Mouse (Mus musculus) lung, adult 18-20 months (tissue): ENCODE measurements at regions not wholly inside any gene's neighbourhood (a gene's known extent, or its start where the extent isn't known, plus 50 kb on each side); places are given as distances from the start of the nearest gene placed in this dataset.

Source experiments
- DNase-seq, 2 experiments: peaks; one replicate each; pipeline ENCODE4 v3.0.0; 2022; ENCODE audit warnings: mixed read lengths in 2 of 2

DNA sequence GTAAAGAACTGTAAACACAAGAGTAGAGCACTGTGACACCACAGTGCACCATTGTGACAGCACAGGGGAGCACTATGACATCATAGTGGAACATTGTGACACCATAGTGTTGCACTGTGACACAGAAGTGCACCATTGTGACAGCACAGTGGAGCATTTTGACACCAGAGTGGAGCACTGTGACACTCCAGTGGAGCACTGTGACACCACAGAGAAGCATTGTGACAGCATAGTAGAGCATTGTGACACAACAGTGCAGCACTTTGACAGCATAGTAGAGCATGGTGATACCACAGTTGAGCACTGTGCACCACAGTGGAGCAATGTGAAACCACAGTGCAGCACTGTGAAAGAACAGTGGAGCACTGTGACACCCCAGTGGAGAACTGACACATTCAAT is 2750.4 kb upstream of the Gm8797 start:
- DNase-seq: peak in 1 of 2 experiments; percentile 1

DNA sequence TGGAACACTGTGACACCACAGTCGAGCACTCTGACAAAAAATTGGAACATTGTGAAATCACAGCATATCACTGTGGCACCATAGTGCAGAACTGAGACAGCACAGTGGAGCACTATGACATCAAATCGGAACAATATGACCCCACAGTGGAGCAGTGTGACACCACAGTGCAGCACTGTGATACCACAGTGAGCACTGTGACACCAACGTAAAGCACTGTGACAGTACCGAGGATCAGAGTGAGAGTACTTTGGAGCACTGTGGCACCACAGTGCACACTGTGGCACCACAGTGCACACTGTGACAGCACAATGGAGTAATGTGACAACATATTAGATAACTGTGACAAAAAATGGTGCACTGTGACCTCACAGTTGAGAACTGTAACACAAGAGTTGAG is 2749.4 kb upstream of the Gm8797 start:
- no peak for DNase-seq

- DNase-seq: no peak
Measured at GRCm38 (mm10) chr3:3001639-3002038, 2749.0 kb upstream of the Gm8797 start.

DNA sequence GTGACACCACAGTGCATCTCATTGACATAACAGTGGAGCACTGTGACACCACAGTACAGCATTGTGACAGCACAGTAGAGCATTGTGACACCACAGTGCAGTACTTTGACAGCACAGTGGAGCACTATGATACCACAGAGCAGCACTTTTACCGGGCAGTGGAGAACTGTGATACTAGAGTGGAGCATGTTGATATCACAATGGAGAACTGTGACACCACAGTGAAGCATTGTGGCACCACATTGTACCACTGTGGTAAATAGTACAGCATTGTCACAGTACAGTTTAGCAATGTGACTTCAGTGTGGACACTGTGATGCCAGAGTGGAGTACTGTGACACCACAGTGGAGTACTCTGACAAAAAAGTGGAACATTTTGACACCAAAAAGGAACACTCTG is 2747.2 kb upstream of the Gm8797 start:
- DNase-seq: no peak

DNA sequence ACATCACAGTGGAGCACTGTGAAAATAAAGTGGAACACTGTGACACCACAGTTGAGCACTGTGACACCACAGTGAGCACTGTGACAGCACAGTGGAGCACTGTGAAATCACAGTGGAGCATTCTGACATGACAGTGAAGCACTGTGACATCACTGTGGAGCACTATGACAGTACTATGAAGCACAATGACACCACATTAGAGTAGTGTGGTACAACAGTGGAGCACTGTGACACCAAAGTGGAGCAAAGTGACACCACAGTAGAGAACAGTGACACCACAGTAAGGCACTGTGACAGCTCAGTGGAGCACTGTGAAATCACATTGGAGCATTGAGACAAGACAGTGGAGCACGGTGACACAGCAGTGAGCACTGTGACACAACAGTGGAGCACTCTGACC is 2739.5 kb upstream of the Gm8797 start:
- peak in 1 of 2 experiments; percentile 2 for DNase-seq

DNA sequence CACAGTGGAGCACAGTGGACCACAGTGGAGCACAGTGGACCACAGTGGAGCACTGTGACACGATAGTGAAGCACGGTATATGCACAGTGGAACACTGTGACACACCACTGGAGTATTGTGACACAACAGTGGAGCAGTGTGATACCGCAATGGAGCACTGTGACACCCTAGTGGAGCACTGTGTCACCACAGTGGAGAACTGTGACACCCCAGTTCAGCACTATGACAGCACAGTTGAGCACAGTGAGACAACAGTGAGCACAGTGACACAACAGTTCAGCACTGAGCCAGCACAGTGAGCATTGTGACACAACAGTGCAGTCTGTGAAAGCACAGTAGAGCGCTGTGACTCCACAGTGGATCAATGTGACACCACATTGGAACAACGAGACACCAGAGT is 2737.7 kb upstream of the Gm8797 start:
- no peak for DNase-seq

DNA sequence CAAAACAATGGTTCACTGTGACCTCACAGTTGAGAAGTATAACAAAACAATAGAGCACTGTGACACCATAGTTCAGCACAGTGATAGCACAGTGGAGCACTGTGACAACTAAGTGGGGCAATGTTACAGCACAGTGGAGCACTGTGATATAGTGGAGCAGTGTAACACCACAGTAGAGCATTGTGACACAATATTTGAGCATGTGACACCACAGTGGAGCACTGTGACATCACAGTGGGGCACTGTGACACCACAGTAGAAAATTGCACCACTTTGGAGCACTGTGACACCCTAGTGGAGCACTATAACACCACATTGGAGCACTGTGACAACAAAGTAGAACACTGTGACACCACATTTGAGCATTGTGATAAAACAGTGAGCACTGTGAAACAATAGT is 2735.6 kb upstream of the Gm8797 start:
- DNase-seq: no peak

- DNase-seq: no peak
Measured at GRCm38 (mm10) chr3:3016572-3016971, 2734.0 kb upstream of the Gm8797 start.

DNA sequence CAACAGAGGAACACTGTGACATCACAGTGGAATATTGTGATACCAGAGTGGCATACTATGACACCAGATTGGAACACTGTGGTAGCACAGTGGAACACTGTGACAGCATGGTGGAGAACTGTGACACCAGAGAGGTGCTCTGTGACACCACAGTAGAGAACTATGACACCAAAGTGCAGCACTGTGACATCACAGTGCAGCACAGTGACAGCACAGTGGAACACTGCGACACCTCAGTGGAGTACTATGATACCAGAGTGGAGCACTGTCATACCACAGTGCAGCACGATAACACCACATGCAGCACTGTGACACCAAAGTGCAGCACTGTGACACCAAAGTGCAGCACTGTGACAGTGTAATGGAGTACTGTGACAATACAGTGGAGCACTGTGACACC is 2717.8 kb upstream of the Gm8797 start:
- no peak for DNase-seq
